Mouse (Mus musculus) liver (tissue): ENCODE data around the gene Tmem59.

Experiments used
- DNase-seq: peaks from one replicate; pipeline ENCODE4 v3.0.0-alpha.2; 2020; ENCODE audit warnings: mixed read lengths

Gene Tmem59

DNA sequence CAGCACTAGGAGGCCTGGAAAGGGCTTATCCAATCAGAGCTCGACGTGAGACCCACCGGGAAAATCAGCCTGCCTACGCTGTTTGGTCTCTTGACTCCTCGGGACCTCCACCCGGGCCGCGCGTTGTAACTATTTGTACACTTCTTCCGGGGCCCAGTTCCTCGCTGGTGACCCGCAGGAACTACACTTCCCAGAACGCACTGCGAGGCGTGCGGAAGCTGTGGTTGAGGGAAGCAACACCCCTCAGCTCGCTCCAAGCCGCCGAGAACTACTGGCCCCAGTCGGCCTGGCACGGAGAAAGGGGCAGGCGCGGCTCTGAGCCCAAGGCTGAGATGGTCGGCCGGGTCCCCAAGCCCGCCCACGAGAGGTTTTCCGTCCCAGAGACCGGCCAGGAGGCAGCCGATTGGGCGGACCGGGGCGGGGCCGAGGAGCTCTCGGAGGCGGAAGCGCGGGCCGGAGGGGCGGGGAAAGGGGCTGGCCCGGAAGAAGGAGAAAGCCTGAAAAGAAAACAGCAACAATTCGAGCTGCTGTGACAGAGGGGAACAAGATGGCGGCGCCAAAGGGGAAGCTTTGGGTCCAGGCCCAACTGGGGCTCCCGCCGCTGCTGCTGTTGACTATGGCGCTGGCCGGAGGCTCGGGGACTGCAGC lies at the start of gene Tmem59:
Tmem59 (plus strand) TSS at position 218 of the 648 bp plus-strand sequence.
- DNase-seq: peak; percentile 96

DNA sequence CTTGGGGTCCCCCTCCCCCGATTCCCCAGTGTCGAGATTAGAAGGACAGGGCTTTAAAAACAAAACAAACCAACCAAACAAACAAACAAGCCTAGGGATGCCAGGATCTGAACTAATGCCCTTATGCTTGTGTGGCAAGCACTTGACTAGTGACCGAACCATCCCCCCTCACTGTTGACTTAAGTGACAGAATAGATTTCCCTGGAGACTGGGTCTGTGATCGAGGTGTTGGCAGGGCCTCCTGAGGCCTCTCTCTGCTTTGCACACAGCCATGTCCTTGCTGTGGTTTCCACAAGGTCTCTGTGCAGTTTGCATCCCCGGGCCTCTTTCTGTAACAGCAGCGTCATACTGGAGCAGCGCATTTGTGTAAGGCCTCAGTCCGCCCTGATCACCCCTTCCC lies 48.8 kb upstream of the Tmem59 start:
- no peak for DNase-seq

DNA sequence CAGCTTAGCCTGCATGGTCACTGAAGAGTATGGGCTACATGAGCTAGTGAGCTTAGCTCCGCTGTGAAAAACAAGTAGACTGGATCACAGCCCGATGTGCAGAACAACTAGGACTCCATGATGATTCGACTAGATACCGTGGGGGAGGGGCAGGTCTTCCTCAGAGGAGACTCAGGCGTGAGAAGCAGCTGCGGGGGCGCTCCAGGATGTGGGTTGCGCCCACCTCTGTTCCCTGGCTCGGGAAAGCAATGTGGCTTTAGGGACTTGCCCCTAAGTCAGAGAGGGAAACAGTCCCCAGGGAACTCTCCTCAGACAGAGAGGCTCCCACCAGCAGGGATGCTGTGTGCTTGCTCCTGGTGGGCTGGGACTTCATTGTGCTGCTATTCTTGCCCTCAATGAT lies 47.7 kb upstream of the Tmem59 start:
- DNase-seq: no peak

DNA sequence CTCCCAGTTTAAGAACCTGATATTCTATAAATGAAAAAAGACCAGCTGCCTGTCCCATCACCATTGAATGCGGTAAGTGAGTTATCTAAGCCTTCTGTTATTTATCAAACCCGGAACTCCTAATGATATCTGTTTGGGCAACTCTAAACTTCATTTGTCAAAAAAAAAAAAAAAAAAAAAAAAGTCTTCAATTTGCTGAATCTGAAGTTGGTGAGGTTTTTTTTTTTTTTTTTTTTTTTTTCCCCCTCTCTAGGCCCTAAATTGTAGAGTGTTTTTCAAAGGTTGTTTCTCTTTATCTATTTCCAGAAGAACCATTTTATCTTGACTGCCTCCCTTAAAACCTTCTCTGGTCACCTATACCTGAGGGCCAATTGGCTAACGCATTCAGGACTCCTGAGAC lies 43.3 kb upstream of the Tmem59 start:
- no peak for DNase-seq

DNA sequence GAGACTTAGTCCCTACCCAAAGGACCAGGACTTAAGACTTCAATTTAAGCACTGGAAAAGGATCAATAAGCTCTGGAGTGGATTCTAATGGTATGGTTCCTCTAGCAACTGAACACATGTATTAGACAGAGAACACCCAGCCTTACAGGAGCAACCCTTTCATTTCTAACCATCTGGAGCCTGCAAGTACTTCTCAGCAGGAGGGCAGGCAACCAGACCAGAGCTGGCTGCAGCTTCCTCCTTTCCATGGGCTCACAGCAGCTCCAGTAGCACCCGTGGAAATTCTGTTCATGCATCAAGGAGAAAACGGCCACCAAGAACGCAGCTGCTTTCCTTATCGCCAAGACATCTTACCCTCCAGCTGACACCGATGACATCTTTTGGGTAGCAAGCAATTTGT lies 42.5 kb upstream of the Tmem59 start:
- DNase-seq: no peak

DNA sequence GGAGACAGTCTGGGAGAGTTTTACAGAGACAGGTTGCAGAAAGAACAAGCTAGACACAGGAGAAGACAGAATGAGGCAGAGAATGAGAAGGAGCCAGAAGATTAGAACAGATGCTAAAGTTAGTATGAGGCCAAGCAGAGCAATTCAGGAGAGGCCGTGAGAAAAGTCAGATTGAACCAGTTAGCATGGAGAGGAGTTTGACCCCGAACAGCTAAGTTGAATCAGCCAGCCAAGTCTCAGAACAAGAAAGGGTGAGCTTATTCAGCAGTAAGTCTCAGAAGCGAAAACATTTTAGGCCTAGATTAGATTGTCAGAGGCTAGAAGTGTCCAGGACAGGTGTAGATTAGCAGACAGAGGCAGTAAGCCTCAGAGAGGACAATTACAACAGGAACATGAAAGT lies 41.7 kb upstream of the Tmem59 start:
- DNase-seq: no peak

DNA sequence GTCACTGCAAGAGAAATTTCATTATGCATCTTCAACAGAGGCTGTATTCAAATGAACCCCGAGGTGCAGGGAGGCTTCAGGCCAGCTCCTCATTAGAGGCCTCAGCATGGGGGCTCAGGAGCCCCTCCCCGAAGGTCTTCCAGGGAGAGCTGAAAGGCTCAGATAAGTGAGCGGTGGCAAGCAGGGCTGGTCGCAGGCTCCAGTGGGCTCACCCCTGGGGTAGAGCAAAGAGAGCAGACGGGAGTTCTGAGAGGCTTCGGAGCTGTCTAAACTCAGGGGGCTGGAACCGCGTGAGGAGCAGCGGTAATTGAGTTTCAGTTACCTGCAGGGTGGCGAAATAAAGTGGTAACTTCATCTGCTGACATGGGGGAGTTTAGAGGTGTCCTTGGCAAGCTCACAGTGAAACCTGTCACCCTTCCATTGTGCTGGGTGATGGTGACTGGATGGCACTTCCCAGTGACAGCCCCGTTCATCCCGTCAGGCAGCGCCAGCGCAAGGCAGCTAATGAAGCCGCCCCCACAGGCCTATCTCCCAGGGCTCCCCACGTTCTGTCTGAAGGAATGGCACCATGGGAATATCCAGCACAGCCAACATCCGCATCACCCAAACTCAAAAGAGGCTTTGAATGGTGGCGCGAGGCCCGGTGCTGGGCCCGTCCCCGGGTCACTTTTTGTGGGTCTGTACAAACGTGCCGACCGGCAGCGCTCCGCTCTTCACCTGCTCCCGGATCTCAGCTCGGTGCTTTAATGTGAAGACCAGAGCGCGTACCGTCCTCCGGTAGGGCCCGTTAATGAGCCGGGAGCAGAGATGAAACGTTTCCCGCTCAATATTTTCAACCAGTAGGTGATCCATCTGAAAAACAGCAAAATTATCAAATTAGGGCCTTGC lies 39.0 kb upstream of the Tmem59 start:
- DNase-seq: no peak

DNA sequence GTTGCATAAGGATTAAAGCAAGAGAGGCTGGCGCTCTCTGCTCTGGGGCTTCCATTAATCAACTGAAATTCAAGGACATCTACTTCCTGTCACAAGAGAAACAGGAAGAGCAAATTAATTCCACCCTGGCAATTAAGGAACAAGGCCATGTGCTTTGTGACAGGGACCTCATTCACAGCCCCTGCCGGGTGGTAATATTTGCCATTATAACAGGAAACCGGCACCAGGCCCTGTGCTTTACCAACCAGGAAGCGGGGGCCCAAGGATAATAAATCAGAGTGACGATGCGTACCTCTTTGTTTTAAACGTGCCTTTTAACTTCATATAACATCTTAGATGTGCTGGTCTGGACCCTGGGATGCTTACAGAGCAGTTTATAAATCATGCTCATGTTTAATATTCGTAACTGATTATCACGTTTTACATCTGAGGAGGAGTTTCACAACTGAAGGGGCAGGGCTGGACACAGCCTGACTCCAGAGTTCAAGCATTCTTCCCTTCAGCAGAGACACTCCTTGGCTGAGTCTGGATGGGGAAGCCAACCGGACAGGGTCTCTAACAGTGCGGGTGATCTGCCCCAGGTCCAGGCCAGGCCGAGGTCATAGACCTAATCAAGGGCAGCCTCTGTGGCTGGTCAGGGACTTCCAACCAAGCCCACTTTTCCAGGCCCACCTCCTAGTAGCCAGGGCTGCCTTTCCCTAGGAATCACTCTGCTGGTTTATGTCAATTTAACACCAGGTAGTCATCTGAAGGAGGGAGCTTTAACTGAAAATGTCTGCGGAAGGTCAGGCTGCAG lies 38.2 kb upstream of the Tmem59 start:
- no peak for DNase-seq

DNA sequence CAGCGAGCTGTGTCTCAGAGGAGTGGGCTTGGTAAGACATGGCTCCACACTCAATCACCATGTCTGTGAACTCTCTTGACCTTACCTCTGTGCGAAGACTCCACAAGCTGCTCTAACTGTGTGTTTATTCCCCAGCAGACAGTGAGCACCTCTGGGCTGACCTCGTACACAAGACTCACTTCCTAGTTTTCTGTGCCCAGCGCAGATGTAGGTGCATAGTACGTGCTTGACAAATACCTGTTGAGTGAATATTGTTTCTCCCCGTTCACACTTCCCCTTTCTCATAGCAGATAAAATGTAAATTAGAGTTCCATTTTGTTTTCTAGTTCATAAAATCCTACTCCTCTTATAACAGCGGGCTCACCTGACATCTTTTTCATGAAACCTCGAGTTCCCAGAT lies 34.7 kb upstream of the Tmem59 start:
- no peak for DNase-seq

DNA sequence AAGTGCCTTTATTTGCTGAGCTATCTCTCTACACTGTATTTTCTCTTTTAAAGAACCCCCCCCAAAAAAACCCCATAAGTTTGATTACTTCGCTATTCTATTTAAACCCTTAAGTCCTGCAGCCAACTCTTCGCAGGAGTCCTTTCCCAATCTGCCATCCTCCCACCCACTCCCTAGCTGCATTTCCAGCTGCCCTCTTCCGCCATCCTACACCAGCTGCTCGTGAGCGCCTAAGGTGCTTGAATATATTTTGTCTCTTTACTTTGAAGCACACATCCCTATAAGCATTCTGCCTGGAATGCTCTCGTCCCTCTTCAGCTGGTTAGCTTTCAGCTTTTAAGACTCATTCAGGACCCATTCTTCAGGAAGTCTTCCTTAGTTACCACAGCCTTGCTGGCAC lies 27.2 kb upstream of the Tmem59 start:
- no peak for DNase-seq

DNA sequence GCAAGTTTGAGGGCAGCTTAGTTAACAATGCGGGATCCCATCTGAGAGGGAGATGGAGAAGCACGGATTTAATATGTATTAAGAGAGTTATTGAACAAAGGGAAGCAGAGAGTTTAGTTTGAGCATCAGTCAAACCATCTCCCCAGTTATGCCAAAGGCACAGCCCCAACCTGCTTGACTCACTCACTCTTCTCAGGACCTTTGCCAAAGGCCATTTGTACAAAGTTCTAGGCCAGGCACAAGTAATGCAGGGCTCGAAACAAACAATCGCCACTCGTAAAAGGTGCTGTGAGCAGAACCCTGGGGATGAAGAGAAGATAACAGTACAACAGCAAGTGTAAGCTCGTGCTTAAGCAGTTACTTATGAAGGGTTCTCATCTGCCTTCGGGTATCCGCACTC lies 25.6 kb upstream of the Tmem59 start:
- DNase-seq: no peak

DNA sequence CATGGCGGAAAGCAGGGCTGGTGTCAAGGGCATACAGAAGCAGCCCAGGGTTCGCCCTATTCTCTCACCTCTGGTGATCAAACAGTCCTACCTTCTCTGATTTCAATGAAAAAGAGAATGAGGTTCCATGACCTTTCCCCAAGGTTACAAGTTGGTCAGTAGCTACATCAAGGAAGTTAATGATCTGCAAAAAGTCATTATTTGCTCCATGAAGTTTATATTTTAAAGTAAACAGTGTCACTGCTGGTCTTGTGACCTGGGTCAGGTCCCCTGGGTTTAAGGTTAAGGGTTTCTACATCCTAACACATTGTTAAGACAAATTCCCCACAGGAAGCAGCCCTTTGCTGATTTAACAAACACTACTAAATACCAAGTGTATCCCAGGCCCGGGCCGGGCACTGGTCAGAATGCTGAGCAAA lies 21.2 kb upstream of the Tmem59 start:
- DNase-seq: no peak

DNA sequence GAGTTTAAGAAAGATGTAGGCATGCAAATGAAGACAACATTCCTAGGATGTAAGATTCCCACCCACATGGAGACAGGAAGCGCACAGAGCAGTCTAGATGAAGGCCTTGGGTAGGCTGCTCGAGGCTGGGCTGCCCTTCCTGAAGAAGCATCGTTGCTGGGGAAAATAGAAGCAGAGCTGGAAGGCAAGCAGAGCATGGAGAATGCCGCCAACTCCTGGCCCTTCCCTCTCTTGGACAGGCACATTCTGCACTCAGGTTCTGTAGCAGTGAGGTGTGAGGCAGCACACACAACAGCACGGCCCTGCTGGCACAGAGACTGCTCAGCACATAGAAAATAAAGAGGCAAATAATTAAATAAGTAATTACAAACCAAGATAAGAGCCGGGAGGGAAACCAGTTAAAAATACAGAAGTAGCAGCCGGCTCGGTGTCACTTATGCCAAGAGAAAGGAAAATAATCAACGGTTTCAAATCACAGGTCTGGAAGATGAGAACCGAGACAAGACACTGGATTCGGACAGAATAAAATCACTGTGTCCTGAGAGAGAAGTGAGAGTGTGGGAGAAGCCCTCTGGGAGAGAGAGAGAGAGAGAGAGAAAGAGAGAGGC lies 18.9 kb upstream of the Tmem59 start:
- no peak for DNase-seq

DNA sequence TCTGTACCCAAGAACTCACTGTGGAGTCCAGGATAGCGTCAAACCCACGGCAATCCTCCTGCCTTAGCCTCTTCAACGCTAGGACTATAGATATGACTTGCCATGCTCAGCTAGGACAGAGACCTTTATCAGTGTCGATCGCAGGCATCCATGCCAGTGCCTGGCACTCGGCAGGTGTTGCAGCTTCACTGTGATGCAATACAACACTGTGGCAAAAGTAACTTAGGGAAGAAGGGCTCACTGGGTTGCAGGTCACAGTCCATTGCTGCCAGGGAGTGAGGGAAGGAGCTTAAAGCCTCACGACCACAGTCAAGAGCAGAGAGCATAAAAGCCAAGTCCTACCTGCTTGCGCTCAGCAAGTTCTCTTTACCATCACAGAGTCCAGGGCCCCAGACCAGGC lies 18.0 kb upstream of the Tmem59 start:
- no peak for DNase-seq

DNA sequence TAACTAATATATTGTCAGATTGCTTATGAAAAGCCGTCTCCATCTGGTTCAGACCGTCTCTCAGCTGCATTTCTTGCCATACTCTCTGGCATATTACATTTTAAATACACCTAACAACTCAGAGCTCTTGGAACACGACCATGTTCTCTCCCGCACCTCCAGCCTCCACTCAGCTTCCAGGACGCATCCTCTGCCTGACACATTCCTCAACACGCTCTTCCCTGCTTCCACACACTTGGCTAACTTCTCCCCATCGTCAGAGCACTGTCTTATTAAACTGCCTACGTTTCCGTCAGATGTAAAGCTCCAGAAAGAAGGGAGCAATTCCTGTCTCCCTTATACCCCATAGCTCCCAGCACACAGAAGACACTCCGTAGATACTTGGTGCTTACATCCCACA lies 14.9 kb upstream of the Tmem59 start:
- DNase-seq: no peak

DNA sequence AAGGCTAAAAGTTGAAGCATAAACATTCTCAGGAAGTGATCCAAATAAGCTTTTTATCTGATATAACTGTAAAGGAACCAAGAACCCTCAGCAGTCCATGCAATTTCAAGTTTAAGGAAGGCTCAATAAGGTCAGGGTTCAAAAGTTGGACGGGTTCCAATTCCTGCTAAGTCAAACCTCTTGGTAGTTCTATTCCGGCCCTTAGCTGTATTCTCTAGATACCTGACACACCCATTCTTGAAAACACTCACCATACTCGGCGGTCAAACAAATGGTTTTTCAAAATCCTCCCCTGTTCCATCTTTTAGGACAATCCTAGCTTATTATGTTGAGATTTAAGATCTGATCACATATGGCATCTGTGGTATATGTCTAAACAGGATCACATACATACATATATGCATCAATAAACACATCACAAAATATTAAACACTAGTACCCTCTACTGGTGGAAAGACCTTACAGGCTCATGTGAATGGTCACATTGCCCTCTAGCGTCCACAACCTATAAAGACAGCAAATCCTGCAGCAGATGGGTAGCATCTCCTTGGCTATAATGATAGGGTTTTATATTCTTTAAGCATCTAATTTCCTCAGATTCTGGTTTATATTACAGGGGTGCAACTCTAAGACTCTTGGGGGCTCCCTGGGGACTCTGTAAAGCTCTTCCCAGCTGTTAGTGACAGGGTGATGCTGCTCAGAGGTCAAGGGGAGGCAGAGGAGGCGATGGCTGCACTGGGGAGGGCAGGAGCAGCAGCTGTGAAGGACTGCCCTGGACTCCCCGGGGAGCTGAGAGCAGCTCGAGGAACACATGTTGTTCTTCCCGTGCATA lies 14.2 kb upstream of the Tmem59 start:
- DNase-seq: peak; percentile 70

DNA sequence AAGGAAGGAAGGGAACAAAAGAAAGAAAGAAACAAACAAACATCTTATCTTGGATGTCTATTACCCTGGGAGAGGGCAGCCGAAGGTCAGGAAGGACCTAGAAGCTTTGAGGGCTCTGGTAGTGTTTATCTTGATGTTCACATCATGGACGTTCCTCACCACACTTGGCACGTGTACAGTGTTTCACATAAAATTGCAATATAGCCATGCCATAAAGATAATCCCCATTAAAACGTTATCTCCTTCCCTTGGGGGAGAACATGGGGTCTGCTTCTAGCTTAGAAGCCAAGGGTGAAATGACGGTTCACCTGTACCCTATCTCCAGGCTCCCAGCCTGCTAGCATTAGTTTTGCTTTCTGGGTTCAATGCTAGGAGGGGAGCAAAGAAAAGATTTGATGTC lies 11.5 kb upstream of the Tmem59 start:
- no peak for DNase-seq

DNA sequence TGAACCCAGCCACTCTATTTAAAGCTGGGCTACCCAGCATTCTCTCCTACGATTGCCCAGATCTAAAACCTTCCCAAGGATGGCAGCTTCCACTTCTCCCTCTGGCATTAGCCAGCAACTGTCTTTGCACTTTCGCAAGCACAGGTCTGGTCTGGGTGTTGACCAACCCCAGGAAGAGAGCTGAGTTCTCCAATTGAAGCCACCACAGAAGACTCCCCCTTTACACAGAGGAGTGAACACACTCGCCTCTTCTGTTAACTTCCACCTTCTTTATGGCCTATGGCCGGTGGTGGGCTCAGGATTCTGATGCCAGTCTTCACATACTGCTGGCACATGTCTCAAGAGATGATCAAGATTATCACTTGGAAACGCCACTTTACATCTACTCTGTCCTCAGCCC lies 10.4 kb upstream of the Tmem59 start:
- no peak for DNase-seq

DNA sequence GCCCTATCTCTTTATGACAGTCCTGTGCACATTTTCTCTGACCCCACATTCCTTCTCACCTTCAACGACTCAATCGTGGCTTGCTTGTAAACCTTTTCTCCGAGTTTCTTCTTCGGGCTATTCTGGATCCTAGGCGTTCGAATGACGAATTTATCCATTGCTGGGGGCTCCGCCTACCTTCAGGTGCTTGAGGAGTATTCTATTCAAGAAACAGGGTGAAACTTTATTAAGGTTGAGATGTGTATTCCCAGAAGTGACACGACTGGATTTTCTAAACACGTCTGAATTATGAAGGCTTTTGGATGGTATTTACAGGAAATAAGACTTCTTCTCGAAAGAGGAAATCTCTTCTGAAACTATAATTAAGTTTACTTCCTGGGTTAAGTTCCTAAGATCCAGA lies 693 bp upstream of the Tmem59 start:
- DNase-seq: no peak

DNA sequence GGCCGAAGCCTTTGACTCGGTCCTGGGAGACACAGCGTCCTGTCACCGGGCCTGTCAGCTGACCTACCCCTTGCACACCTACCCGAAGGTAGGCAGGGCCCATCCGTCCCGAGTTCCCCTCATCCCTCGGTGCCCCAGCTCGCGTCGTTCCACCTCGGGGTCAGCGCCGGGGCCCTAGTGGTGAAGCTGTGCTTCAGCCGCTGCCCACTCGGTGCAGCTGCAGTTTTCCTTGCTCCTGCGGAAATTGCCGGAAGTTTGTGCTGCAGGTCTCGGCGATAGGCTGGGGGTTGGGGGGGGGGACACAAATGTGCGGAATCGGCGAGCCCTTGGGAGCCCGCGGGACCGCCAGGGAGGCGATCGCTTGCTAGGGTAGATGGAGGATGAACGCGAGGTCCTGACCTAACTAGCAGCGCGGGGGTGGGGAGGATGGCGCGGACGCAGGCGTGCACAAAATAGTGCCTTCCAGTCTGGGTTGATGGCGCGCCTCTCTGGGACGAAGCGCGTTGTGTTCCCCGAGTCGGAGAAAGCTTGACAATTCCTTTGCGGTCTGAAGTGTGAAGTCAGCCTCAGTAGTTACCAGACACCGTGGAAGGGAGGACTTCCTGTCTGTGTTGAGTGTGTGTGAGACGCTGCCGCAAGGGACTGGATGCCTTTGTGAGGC lies 761 bp downstream of the Tmem59 start, which contains the start of gene Tceanc2:
Tceanc2 (minus strand) TSS at position 287 of the 661 bp plus-strand sequence.
- peak; percentile 77 for DNase-seq

DNA sequence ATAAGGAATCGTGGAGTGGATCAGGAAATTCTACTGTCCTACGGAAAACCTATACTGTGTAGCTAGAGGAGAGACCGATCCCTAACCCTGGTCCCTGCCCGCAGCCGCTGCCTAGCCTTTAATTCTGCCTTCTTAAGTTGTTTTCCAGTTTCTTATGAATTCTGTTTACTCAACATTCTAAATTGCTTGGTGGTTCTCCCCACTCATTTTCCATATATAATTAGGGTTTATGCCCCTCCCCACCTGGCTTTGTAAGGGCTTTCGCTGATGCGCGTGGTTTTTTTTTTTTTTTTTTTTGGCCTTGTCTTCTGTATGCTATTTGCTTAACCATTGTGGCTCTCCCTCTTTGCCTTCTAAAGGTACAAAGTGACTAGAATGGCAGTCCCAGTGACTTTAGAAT lies 1.4 kb downstream of the Tmem59 start:
- no peak for DNase-seq

DNA sequence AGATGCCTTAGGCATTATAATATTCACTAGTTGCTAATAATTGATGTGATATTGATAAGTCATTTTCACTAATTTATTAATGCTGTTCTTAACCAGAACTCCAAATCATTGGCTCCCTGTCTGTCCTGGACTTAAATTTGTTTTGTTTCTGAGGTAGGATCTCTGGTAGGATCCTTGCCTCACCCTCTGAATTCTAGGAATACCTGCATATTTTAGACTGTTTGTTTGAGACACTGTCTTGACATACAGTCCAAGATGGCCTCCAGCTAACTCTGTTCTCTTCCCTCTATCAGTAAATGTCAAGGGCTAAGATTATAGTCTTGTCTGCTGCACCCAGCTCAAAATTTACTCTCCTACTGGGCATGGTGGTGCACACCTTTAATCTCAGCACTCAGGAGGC lies 2.5 kb downstream of the Tmem59 start:
- DNase-seq: no peak
